Mouse (Mus musculus) liver, postnatal 0 days (tissue): Measurements from ENCODE around the gene Srxn1.

Source experiments
- CTCF ChIP-seq: sonication (generic); IDR thresholded peaks from 2 replicates; pipeline ENCODE4 v1.5.1; 2016; ENCODE audit warnings: antibody characterized with exemption, low read depth
- EP300 ChIP-seq: IDR thresholded peaks from 2 replicates; pipeline ENCODE4 v1.6.1; 2016; ENCODE audit warnings: antibody characterized with exemption, low read depth, mild to moderate bottlenecking

- TF ChIP-seq CTCF (no peak), EP300 (no peak)
Measured at GRCm38 (mm10) chr2:152057252-152057563, 48.1 kb upstream of the Srxn1 start.
